Mouse (Mus musculus) megakaryocyte, embryonic 14.5 days (primary cell): Measurements from ENCODE around the gene Lingo1. TPM values are rescaled to one million over a fixed set of nuclear protein-coding genes. Genes with fewer than 3 reads are reported as not detected.

Experiments
- H3K27me3 ChIP-seq: replicated peaks from 2 replicates; pipeline ENCODE3; 2012; ENCODE audit warnings: inconsistent platforms
- H3K36me3 ChIP-seq: replicated peaks from 2 replicates; pipeline ENCODE3; 2012; ENCODE audit warnings: low read length, inconsistent platforms, mixed read lengths
- H3K4me1 ChIP-seq: 2 replicates; pipeline ENCODE4 v1.6.1; 2012; ENCODE audit warnings: inconsistent platforms
- H3K4me3 ChIP-seq: replicated peaks from 2 replicates; pipeline ENCODE3; 2012; ENCODE audit warnings: moderate library complexity, mild to moderate bottlenecking, inconsistent platforms
- H3K9me3 ChIP-seq: 2 replicates; pipeline ENCODE4 v1.6.1; 2012; ENCODE audit warnings: inconsistent platforms
- FLI1 ChIP-seq: IDR thresholded peaks from 2 replicates; pipeline ENCODE4 v1.6.1; 2012; ENCODE audit warnings: low read length, inconsistent platforms, mixed read lengths
- GATA1 ChIP-seq: IDR thresholded peaks from 3 replicates; pipeline ENCODE4 v1.6.1; 2012; ENCODE audit warnings: mixed read lengths, low read length, inconsistent platforms, borderline replicate concordance
- polyA plus RNA-seq: library from polyadenylated mRNA; stranded (reverse); fragments of >175 nt; gene quantifications from 2 replicates; pipeline ENCODE4 v1.2.3, GENCODE M21; 2012; ENCODE audit warnings: low replicate concordance; ENCODE audit not compliant: insufficient read depth

Gene Lingo1
- polyA plus RNA-seq, 1 experiment = 15.1 TPM

DNA sequence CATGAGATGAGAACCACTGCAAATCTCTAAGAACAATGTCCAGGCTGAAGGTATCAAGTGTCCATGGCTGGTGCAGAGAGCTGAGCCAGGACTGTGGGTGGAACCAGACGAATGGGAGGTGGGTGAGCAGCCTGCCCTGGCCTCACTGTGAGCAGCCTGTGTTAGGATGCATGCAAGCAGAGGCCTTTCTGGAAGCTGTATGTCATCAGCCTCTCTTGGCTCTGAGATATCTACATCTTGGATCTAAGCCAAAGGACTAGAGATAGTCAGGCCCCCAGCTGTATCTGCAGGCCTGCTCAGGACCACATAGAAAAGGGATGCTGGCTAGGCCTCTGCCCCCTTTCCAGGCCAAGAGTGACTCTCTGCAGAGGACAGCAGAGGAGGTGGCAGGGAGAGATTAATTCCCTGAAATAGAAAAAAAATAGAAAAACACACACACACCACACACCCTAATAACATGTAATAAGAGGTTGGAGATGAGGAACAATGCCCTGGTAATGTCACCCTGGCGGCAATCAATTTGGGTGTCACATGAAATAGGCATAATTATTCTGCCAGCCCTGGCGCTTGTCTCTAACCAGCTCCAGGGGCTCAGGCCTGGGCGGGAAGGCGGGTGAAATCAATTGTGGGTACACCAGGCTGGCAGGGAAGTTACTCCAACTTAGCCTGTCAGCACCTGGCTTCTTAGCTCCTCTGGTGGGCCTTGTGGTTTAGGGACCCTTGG is 166.4 kb downstream of the Lingo1 start:
- peaks cover 94% of the 10 kb centered on the region for H3K27me3 ChIP-seq
- no peaks in the 10 kb centered on the region for H3K36me3 ChIP-seq
- no peak overlapping the region for H3K4me3 ChIP-seq
- H3K4me1 ChIP-seq = 0 out of 2 replicates have a peak, but pooled peaks cover under 1% of the 10 kb centered on the region
- no peaks in the 10 kb centered on the region for H3K9me3 ChIP-seq
- TF ChIP-seq GATA1 (no peak), FLI1 (no peak)

- Histone ChIP-seq H3K4me3 (no peak overlapping the region), H3K27me3 (peaks cover 91% of the 10 kb centered on the region), H3K4me1 (no peaks in the 10 kb centered on the region), H3K9me3 (no peaks in the 10 kb centered on the region), H3K36me3 (no peaks in the 10 kb centered on the region)
- TF ChIP-seq GATA1 (no peak), FLI1 (no peak)
Observed at GRCm38 (mm10) chr9:56627295-56627694, 169.0 kb downstream of the Lingo1 start.

- H3K27me3 ChIP-seq = peaks cover 94% of the 10 kb centered on the region
- H3K4me1 ChIP-seq = peaks cover 6% of the 10 kb centered on the region; the same call in 1 of the 2 replicates
- H3K9me3 ChIP-seq = peaks cover 7% of the 10 kb centered on the region; the same call in 1 of the 2 replicates
- no peaks in the 10 kb centered on the region for H3K36me3 ChIP-seq
- H3K4me3 ChIP-seq = no peak overlapping the region
- TF ChIP-seq GATA1 (no peak), FLI1 (no peak)
Observed at GRCm38 (mm10) chr9:56624923-56625322, 171.3 kb downstream of the Lingo1 start.

- Histone ChIP-seq H3K4me1 (peaks cover 8% of the 10 kb centered on the region; the same call in 1 of the 2 replicates), H3K36me3 (no peaks in the 10 kb centered on the region), H3K4me3 (no peak overlapping the region), H3K27me3 (peaks cover 94% of the 10 kb centered on the region), H3K9me3 (peaks cover 9% of the 10 kb centered on the region; the same call in 1 of the 2 replicates)
- TF ChIP-seq GATA1 = no peak
- no peak for TF ChIP-seq FLI1
Observed at GRCm38 (mm10) chr9:56623361-56623760, 172.9 kb downstream of the Lingo1 start.

GRCm38 (mm10) chr9:56622761-56623160 is 173.5 kb downstream of the Lingo1 start:
- H3K27me3 ChIP-seq = peaks cover 92% of the 10 kb centered on the region
- peaks cover 9% of the 10 kb centered on the region; the same call in 1 of the 2 replicates for H3K9me3 ChIP-seq
- no peaks in the 10 kb centered on the region for H3K36me3 ChIP-seq
- H3K4me1 ChIP-seq = peaks cover 8% of the 10 kb centered on the region; the same call in 1 of the 2 replicates
- TF ChIP-seq GATA1 (no peak), FLI1 (no peak)
- no peak overlapping the region for H3K4me3 ChIP-seq

DNA sequence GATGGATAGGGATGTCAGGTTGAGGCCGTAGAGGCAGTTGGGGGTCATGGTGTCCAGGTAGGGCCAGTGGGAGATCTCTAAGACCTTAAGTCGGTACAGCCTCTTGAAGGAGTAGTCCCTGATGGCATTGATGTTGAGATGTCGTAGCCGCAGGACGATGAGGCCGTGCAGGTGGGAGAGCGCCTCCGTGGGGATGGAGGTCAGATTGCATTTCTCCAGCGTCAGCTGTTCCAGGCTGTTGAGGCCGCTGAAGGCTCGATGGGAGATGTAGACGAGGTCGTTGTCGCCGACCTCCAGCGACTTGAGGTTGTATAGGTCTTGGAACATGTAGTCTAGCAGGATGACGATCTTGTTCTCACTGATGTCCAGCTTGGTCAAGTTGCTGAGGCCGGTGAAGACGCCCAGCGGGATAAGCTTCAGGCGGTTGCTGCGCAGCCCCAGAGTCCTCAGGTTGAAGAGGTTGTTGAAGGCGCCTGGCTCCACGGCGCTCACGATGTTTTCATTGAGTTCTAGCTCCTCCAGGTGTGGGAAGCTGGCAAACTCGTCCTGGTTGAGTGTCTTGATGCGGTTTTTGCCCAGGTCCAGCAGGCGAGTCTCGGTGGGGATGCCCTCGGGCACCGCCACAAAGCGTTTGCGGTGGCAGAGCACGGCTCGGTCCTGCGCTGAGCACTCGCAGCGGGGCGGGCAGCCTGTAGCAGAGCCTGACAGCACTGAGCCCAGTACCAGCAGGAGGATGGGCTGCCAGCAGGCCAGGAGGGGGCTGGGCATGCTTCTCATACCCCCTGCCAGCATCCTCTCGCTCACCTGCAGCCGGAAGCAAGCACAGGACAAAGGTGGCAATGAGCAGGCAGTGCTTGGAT is 175.5 kb downstream of the Lingo1 start:
- Histone ChIP-seq H3K27me3 (peaks cover 88% of the 10 kb centered on the region), H3K4me3 (peak overlapping the region; percentile 24), H3K4me1 (peaks cover 8% of the 10 kb centered on the region; the same call in 1 of the 2 replicates), H3K9me3 (peaks cover 9% of the 10 kb centered on the region; the same call in 1 of the 2 replicates), H3K36me3 (no peaks in the 10 kb centered on the region)
- TF ChIP-seq FLI1 (no peak), GATA1 (no peak)

DNA sequence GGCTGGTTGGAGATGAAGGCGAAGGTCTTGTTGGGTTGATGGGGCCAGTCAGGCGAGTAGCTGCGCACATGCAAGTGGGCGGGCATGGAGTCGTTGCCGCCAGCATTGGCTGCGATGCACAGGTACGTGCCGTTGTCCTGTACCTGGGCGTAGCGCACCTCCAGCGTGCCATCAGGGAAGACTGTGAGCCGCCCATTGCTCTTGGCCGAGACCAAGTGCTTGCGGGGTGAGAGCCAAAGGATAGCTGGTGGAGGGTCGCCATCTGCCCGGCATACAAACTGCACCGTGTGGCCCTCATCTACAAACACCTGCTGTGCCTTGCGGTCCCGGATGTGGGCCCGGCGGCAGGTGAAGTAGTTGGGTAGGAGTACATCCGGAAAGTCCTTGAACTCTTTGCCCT is 176.6 kb downstream of the Lingo1 start:
- Histone ChIP-seq H3K4me3 (no peak overlapping the region), H3K27me3 (peaks cover 82% of the 10 kb centered on the region), H3K4me1 (peaks cover 8% of the 10 kb centered on the region; the same call in 1 of the 2 replicates), H3K36me3 (no peaks in the 10 kb centered on the region), H3K9me3 (peaks cover 9% of the 10 kb centered on the region; the same call in 1 of the 2 replicates)
- TF ChIP-seq FLI1 = no peak
- no peak for TF ChIP-seq GATA1

GRCm38 (mm10) chr9:56618660-56619059 is 177.6 kb downstream of the Lingo1 start:
- peaks cover 75% of the 10 kb centered on the region for H3K27me3 ChIP-seq
- peaks cover 8% of the 10 kb centered on the region; the same call in 1 of the 2 replicates for H3K4me1 ChIP-seq

DNA sequence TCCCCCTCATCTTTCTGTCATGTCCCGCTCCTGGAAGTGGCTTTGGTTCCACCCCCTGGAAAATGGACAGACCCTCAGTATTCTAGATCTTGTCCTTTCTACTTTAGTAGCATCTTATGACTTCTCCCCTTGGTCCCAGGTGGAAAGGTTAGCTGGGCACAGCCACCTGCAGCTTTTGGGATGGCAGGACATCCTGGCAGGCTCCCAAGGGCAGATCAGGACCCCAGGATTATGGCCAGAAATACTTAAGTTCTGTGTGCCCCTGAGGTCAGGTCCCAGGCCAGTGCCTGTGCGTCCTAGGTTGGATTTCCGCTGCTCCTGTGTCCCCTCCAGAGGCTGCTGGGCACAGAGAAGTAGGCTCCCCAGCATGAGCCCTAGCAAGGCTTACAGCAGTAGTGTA is 180.2 kb downstream of the Lingo1 start:
- H3K27me3 ChIP-seq = peaks cover 65% of the 10 kb centered on the region
- TF ChIP-seq GATA1 (no peak), FLI1 (no peak)
- peaks cover 13% of the 10 kb centered on the region; the same call in 1 of the 2 replicates for H3K4me1 ChIP-seq
- no peaks in the 10 kb centered on the region for H3K36me3 ChIP-seq
- H3K9me3 ChIP-seq = peaks cover 9% of the 10 kb centered on the region; the same call in 1 of the 2 replicates
- no peak overlapping the region for H3K4me3 ChIP-seq

More at GRCm38 (mm10) chr9:56618660-56619059, 177.6 kb downstream of the Lingo1 start:
- TF ChIP-seq FLI1 = no peak
- H3K36me3 ChIP-seq = no peaks in the 10 kb centered on the region
- peaks cover 9% of the 10 kb centered on the region; the same call in 1 of the 2 replicates for H3K9me3 ChIP-seq
- H3K4me3 ChIP-seq = no peak overlapping the region
